Mouse (Mus musculus): ENCODE measurements around the gene Tnr. TPM values are rescaled to one million over a fixed set of nuclear protein-coding genes. Genes with fewer than 3 reads are reported as not detected.

Tnr gene
- not detected in 2 replicates for total RNA-seq (2015; ENCODE audit: low replicate concordance)
- not detected in 2 replicates for total RNA-seq (2017; ENCODE audit: low replicate concordance)

GRCm38 (mm10) chr1:159523578-159523977, at the start of gene Tnr:
Tnr (plus strand) TSS chr1:159523769.
- ATAC-seq (replicated peaks; ENCODE audit: low FRiP score, poor library complexity, severe bottlenecking) = no peak

- ATAC-seq (replicated peaks; ENCODE audit: low FRiP score, poor library complexity, severe bottlenecking) = no peak
These were observed 33.6 kb upstream of the Tnr start for GRCm38 (mm10) chr1:159489853-159490435.

GRCm38 (mm10) chr1:159492536-159492935, 31.0 kb upstream of the Tnr start:
- ATAC-seq (replicated peaks; ENCODE audit: low FRiP score, poor library complexity, severe bottlenecking) = no peak

- no peak for ATAC-seq (replicated peaks; ENCODE audit: low FRiP score, poor library complexity, severe bottlenecking)
These were observed 29.7 kb upstream of the Tnr start for GRCm38 (mm10) chr1:159493720-159494499.

GRCm38 (mm10) chr1:159498236-159498635, 25.3 kb upstream of the Tnr start:
- no peak for ATAC-seq (replicated peaks; ENCODE audit: low FRiP score, poor library complexity, severe bottlenecking)

- no peak for ATAC-seq (replicated peaks; ENCODE audit: low FRiP score, poor library complexity, severe bottlenecking)
These were observed 23.6 kb upstream of the Tnr start for GRCm38 (mm10) chr1:159499806-159500460.

GRCm38 (mm10) chr1:159501911-159502310, 21.7 kb upstream of the Tnr start:
- ATAC-seq (replicated peaks; ENCODE audit: low FRiP score, poor library complexity, severe bottlenecking) = no peak

- ATAC-seq (replicated peaks; ENCODE audit: low FRiP score, poor library complexity, severe bottlenecking) = no peak
These were observed 12.9 kb upstream of the Tnr start for GRCm38 (mm10) chr1:159510667-159511066.

- no peak for ATAC-seq (replicated peaks; ENCODE audit: low FRiP score, poor library complexity, severe bottlenecking)
These were observed 5.9 kb upstream of the Tnr start for GRCm38 (mm10) chr1:159517647-159518046.

- ATAC-seq (replicated peaks; ENCODE audit: low FRiP score, poor library complexity, severe bottlenecking) = no peak
These were observed 4.4 kb upstream of the Tnr start for GRCm38 (mm10) chr1:159519206-159519605.

GRCm38 (mm10) chr1:159523069-159523468, 500 bp upstream of the Tnr start:
- no peak for ATAC-seq (replicated peaks; ENCODE audit: low FRiP score, poor library complexity, severe bottlenecking)

- ATAC-seq (replicated peaks; ENCODE audit: low FRiP score, poor library complexity, severe bottlenecking) = no peak
These were observed 531 bp downstream of the Tnr start for GRCm38 (mm10) chr1:159524051-159524549.

GRCm38 (mm10) chr1:159532841-159533569, 9.4 kb downstream of the Tnr start:
- ATAC-seq (replicated peaks; ENCODE audit: low FRiP score, poor library complexity, severe bottlenecking) = no peak

- no peak for ATAC-seq (replicated peaks; ENCODE audit: low FRiP score, poor library complexity, severe bottlenecking)
These were observed 12.0 kb downstream of the Tnr start for GRCm38 (mm10) chr1:159535582-159535981.

- ATAC-seq (replicated peaks; ENCODE audit: low FRiP score, poor library complexity, severe bottlenecking) = no peak
These were observed 14.0 kb downstream of the Tnr start for GRCm38 (mm10) chr1:159537541-159537940.

- ATAC-seq (replicated peaks; ENCODE audit: low FRiP score, poor library complexity, severe bottlenecking) = no peak
These were observed 14.5 kb downstream of the Tnr start for GRCm38 (mm10) chr1:159538076-159538475.

GRCm38 (mm10) chr1:159545470-159546145, 22.0 kb downstream of the Tnr start:
- no peak for ATAC-seq (replicated peaks; ENCODE audit: low FRiP score, poor library complexity, severe bottlenecking)

- ATAC-seq (replicated peaks; ENCODE audit: low FRiP score, poor library complexity, severe bottlenecking) = no peak
These were observed 27.5 kb downstream of the Tnr start for GRCm38 (mm10) chr1:159551036-159551435.

GRCm38 (mm10) chr1:159551591-159552442, 28.2 kb downstream of the Tnr start:
- no peak for ATAC-seq (replicated peaks; ENCODE audit: low FRiP score, poor library complexity, severe bottlenecking)

Measured in erythroid progenitor cell, adult 5-6 weeks (primary cell).